ENCODE assay signal across 8 mouse cellular contexts in genomic region chr14:50943932-50944667, GRCm38 (mm10). TPM values are rescaled to one million over a fixed set of nuclear protein-coding genes. Genes with fewer than 3 reads are reported as not detected.
DNase-seq lines count a peak whose midpoint lies in the region; ATAC-seq and TF ChIP-seq lines count a peak whose summit lies in the region.

Gm49342 (plus strand) TSS chr14:50944517.

- H3K79me3 ChIP-seq in C2C12 (ENCODE audit: low read depth) = peaks cover 1% of the 10 kb centered on the region

- H3K4me2 ChIP-seq in heart, embryonic 13.5 days = peak within 1 kb of the TSS; percentile 81
- peak within 1 kb of the TSS; percentile 80 for H3K4me2 ChIP-seq in liver, embryonic 12.5 days
- H3K4me2 ChIP-seq in stomach, embryonic 15.5 days = peak within 1 kb of the TSS; percentile 60

- peak; percentile 25; the same call in 1 of the 2 replicates for TF ChIP-seq POLR2A in brain, embryonic 14.5 days (IDR thresholded peaks at IDR 0.05; ENCODE audit: borderline replicate concordance, extremely low read depth, insufficient read depth, insufficient read length, poor library complexity, severe bottlenecking)

- H3ac ChIP-seq in C2C12 (ENCODE audit: control insufficient read depth, insufficient read length, low read depth) = peak within 1 kb of the TSS; percentile 59

- H3K27ac ChIP-seq in heart, embryonic 13.5 days (replicated peaks) = peak within 1 kb of the TSS; percentile 93
- H3K27ac ChIP-seq in liver, embryonic 12.5 days = peak within 1 kb of the TSS; percentile 92
- peak within 1 kb of the TSS; percentile 92 for H3K27ac ChIP-seq in stomach, embryonic 15.5 days

- no peaks in the 10 kb centered on the region for H3K9me3 ChIP-seq in heart, embryonic 13.5 days
- H3K9me3 ChIP-seq in liver, embryonic 12.5 days (replicated peaks) = no peaks in the 10 kb centered on the region
- no peaks in the 10 kb centered on the region for H3K9me3 ChIP-seq in stomach, embryonic 15.5 days

- H3K36me3 ChIP-seq in C2C12 (ENCODE audit: control insufficient read depth, insufficient read depth) = no peaks in the 10 kb centered on the region
- H3K36me3 ChIP-seq in heart, embryonic 13.5 days = peaks cover 6% of the 10 kb centered on the region
- H3K36me3 ChIP-seq in liver, embryonic 12.5 days = peaks cover 15% of the 10 kb centered on the region
- H3K36me3 ChIP-seq in stomach, embryonic 15.5 days = no peaks in the 10 kb centered on the region

- peak; percentile 12 for TF ChIP-seq CTCF in C2C12 (IDR thresholded peaks at IDR 0.05; ENCODE audit: control insufficient read depth, insufficient read depth, insufficient read length)
- peak; percentile 27; the same call in 1 of the 2 replicates for TF ChIP-seq CTCF in brain, embryonic 14.5 days (IDR thresholded peaks at IDR 0.05; ENCODE audit: borderline replicate concordance, extremely low read depth, insufficient read depth, insufficient read length)

- peaks cover 5% of the 10 kb centered on the region for H3K79me2 ChIP-seq in C2C12 (ENCODE audit: control insufficient read depth, insufficient read depth)

- WGBS in heart, embryonic 13.5 days = 15% methylated on average over 31 of the region's 31 CpGs
- WGBS in liver, embryonic 12.5 days (ENCODE audit: insufficient replicate concordance) = 7% methylated on average over 31 of the region's 31 CpGs
- 10% methylated on average over 31 of the region's 31 CpGs for WGBS in stomach, embryonic 15.5 days

- H3K9ac ChIP-seq in heart, embryonic 13.5 days = peak within 1 kb of the TSS; percentile 81
- peak within 1 kb of the TSS; percentile 83 for H3K9ac ChIP-seq in liver, embryonic 12.5 days
- peak within 1 kb of the TSS; percentile 26; the same call in 1 of the 2 replicates for H3K9ac ChIP-seq in stomach, embryonic 15.5 days

- peaks cover 12% of the 10 kb centered on the region for H3K4me1 ChIP-seq in heart, embryonic 13.5 days
- peaks cover 17% of the 10 kb centered on the region for H3K4me1 ChIP-seq in liver, embryonic 12.5 days
- no peaks in the 10 kb centered on the region for H3K4me1 ChIP-seq in stomach, embryonic 15.5 days

- peak; percentile 94 for DNase-seq in brain, embryonic 14.5 days (ENCODE audit: low read depth)
- DNase-seq in kidney, postnatal 10 days = peak; percentile 95
- DNase-seq in natural killer cell, adult 2 months (ENCODE audit: low spot score in 2 of 2) = peak; percentile 91

- peak within 1 kb of the TSS; percentile 32 for H3K4me3 ChIP-seq in C2C12 (ENCODE audit: insufficient read depth, poor library complexity, severe bottlenecking)
- peak within 1 kb of the TSS; percentile 65 for H3K4me3 ChIP-seq in heart, embryonic 13.5 days
- H3K4me3 ChIP-seq in liver, embryonic 12.5 days = peak within 1 kb of the TSS; percentile 75
- H3K4me3 ChIP-seq in stomach, embryonic 15.5 days (replicated peaks) = peak within 1 kb of the TSS; percentile 54

- ATAC-seq in erythroid progenitor cell, adult 5-6 weeks (replicated peaks; ENCODE audit: low FRiP score, poor library complexity, severe bottlenecking) = peak; percentile 89
- peak; percentile 97 for ATAC-seq in heart, embryonic 13.5 days (ENCODE audit: extremely low read depth, insufficient number of reproducible peaks, low FRiP score, low TSS enrichment)
- ATAC-seq in liver, embryonic 12.5 days = peak; percentile 98
- peak; percentile 98 for ATAC-seq in stomach, embryonic 15.5 days (ENCODE audit: insufficient read depth, low FRiP score, low read depth)

- H3K27me3 ChIP-seq in C2C12 (ENCODE audit: control insufficient read depth, insufficient read depth, insufficient read length) = no peaks in the 10 kb centered on the region
- H3K27me3 ChIP-seq in heart, embryonic 13.5 days (replicated peaks) = no peaks in the 10 kb centered on the region
- H3K27me3 ChIP-seq in liver, embryonic 12.5 days (replicated peaks) = no peaks in the 10 kb centered on the region
- no peaks in the 10 kb centered on the region for H3K27me3 ChIP-seq in stomach, embryonic 15.5 days (replicated peaks)

TF ChIP-seq in C2C12, 6 proteins besides CTCF, POLR2A, EP300 and RAD21:
- TF ChIP-seq MYOD1 (IDR thresholded peaks at IDR 0.05; ENCODE audit: control insufficient read depth, insufficient read length, low read depth) (no peak), USF1 (IDR thresholded peaks at IDR 0.05; ENCODE audit: low read depth) (no peak), FOSL1 (IDR thresholded peaks at IDR 0.05; ENCODE audit: insufficient read depth, low read length, poor library complexity, severe bottlenecking) (no peak), MAX (IDR thresholded peaks at IDR 0.05) (no peak), MYOG (IDR thresholded peaks at IDR 0.05; ENCODE audit: control insufficient read depth, extremely low read depth, insufficient read length) (no peak), CEBPB (IDR thresholded peaks at IDR 0.05; ENCODE audit: low read depth) (peak; percentile 78)

RNA-seq across cellular contexts. Expression of gene Gm49342, which starts in this region (rescaled TPM):
- polyA plus RNA-seq in C2C12 (2012; fragmentation: generic; extraction: Trizol) = 27.3 TPM
- polyA plus RNA-seq in brain, embryonic 14.5 days (2012; rRNA removed) = 18.1 and 19.3 TPM in 2 replicates
- not detected in 2 replicates for total RNA-seq in erythroid progenitor cell, adult 5-6 weeks (2015; ENCODE audit: low replicate concordance)
- total RNA-seq in erythroid progenitor cell, adult 5-6 weeks (2017; ENCODE audit: low replicate concordance) = 59.7 TPM in 1 of 2 replicates, not detected in the other
- not detected in 2 replicates for polyA plus RNA-seq in heart, embryonic 13.5 days (2015; fragmentation: Nextera tagmentation; extraction: Ambion mirVana)
- polyA plus RNA-seq in liver, embryonic 12.5 days (2016; fragmentation: Nextera tagmentation; extraction: Ambion mirVana) = not detected in 2 replicates
- not detected in 2 replicates for polyA plus RNA-seq in stomach, embryonic 15.5 days (2015; fragmentation: Nextera tagmentation; extraction: Ambion mirVana)

Comparison
In these comparisons a context has a peak if more than half of its experiments do, and no peak if none do; other contexts are left out.
1. Peak in every context shown above with its lines: DNase-seq, ATAC-seq, H3K4me3 ChIP-seq and H3K27ac ChIP-seq.
2. RNA of gene Gm49342 (polyA plus RNA-seq): 27.3 TPM in C2C12 (single experiment) and 18.1 to 19.3 TPM in brain, embryonic 14.5 days; not detected in heart, embryonic 13.5 days, not detected in liver, embryonic 12.5 days and not detected in stomach, embryonic 15.5 days; every median in the first group is over 10 times any median in the second.
3. Peak in ATAC-seq, H3K4me3 ChIP-seq, H3K27ac ChIP-seq, H3K9ac ChIP-seq and H3K4me2 ChIP-seq in heart, embryonic 13.5 days; RNA of the gene not detected or under 1 TPM.
4. Peak in ATAC-seq, H3K4me3 ChIP-seq, H3K27ac ChIP-seq, H3K9ac ChIP-seq and H3K4me2 ChIP-seq in liver, embryonic 12.5 days; RNA of the gene not detected or under 1 TPM.
5. Peak in ATAC-seq, H3K4me3 ChIP-seq, H3K27ac ChIP-seq, H3K9ac ChIP-seq and H3K4me2 ChIP-seq in stomach, embryonic 15.5 days; RNA of the gene not detected or under 1 TPM.
6. H3K9ac ChIP-seq: peak in every context shown above with its lines; median percentile 83 in liver, embryonic 12.5 days; 81 in heart, embryonic 13.5 days; 26 in stomach, embryonic 15.5 days.